Mouse (Mus musculus): ENCODE data around the gene Slc1a2.

- TF ChIP-seq CTCF (conservative IDR thresholded peaks at IDR 0.05; ENCODE audit: low read length) (no peak), POU5F1 (IDR thresholded peaks at IDR 0.05; ENCODE audit: borderline replicate concordance, low read length) (no peak)
These were observed 24.4 kb upstream of the Slc1a2 start for GRCm38 (mm10) chr2:102634010-102634409.
